Mouse (Mus musculus) hindbrain, postnatal 0 days (tissue): ENCODE measurements around the gene Polr1c. TPM values are rescaled to one million over a fixed set of nuclear protein-coding genes. Genes with fewer than 3 reads are reported as not detected.
A peak's percentile ranks its signal among the peaks of the same experiment; 100 is the strongest.

ENCODE experiments used
- ATAC-seq: fragments of 200-750 bp; cut with Nextera tagmentation; 2 replicates; pipeline ENCODE4 v1.8.0; 2017; ENCODE audit warnings: mild to moderate bottlenecking, moderate TSS enrichment, moderate library complexity
- DNase-seq: peaks from one replicate; pipeline ENCODE4 v3.0.0-alpha.2; 2015; ENCODE audit warnings: low spot score
- H3K27ac ChIP-seq: fragments of 300-500 bp; sonication (generic); 2 replicates; pipeline ENCODE4 v1.5.1; 2014; ENCODE audit warnings: mild to moderate bottlenecking
- H3K27me3 ChIP-seq: fragments of 300-500 bp; sonication (generic); 2 replicates; pipeline ENCODE4 v1.6.1; 2014; ENCODE audit warnings: low read length, mixed read lengths; ENCODE audit not compliant: insufficient read depth
- H3K36me3 ChIP-seq: fragments of 300-500 bp; sonication (generic); 2 replicates; pipeline ENCODE4 v1.6.1; 2014; ENCODE audit warnings: low read length, mixed read lengths; ENCODE audit not compliant: insufficient read depth
- H3K4me1 ChIP-seq: fragments of 300-500 bp; sonication (generic); 2 replicates; pipeline ENCODE4 v1.6.1; 2014; ENCODE audit warnings: antibody characterized with exemption, low read length, mixed read lengths; ENCODE audit not compliant: insufficient read depth
- H3K4me2 ChIP-seq: fragments of 300-500 bp; sonication (generic); 2 replicates; pipeline ENCODE4 v1.6.1; 2014; ENCODE audit warnings: low read depth, mild to moderate bottlenecking, low read length, moderate library complexity, mixed read lengths
- H3K4me3 ChIP-seq: fragments of 300-500 bp; sonication (generic); 2 replicates; pipeline ENCODE4 v1.5.1; 2014; ENCODE audit warnings: low read length
- H3K9ac ChIP-seq: fragments of 300-500 bp; sonication (generic); replicated peaks from 2 replicates; pipeline ENCODE4 v1.6.1; 2014; ENCODE audit warnings: mild to moderate bottlenecking, low read length, moderate library complexity, mixed read lengths
- H3K9me3 ChIP-seq: fragments of 300-500 bp; sonication (generic); 2 replicates; pipeline ENCODE4 v1.6.1; 2016; ENCODE audit warnings: low read length, mixed read lengths
- CTCF ChIP-seq: IDR thresholded peaks from 2 replicates; pipeline ENCODE4 v1.5.1; 2016; ENCODE audit warnings: antibody characterized with exemption, control low read depth, low read depth
- WGBS: fragments of 180-500 bp; shearing (Covaris S2); extraction: QIAGEN DNeasy Blood & Tissue Kit; methylation state at CpG from one replicate; pipeline ENCODE4 v1.1.7; 2014; 5-methylcytosine and 5-hydroxymethylcytosine counted together
- polyA plus RNA-seq: library from polyadenylated mRNA; unstranded; fragments of >200 nt; fragmentation: Nextera tagmentation; extraction: Ambion mirVana; gene quantifications from 2 replicates; pipeline ENCODE4 v1.2.1, GENCODE M21; 2015
- total RNA-seq: library from RNA; depleted of rRNA; stranded (reverse); fragments of >200 nt; gene quantifications from 2 replicates; pipeline ENCODE4 v1.2.3, GENCODE M21; 2014

Polr1c gene
- total and polyA plus RNA-seq, 2 experiments from 2014 or later: 58.7 to 61.1 TPM

DNA sequence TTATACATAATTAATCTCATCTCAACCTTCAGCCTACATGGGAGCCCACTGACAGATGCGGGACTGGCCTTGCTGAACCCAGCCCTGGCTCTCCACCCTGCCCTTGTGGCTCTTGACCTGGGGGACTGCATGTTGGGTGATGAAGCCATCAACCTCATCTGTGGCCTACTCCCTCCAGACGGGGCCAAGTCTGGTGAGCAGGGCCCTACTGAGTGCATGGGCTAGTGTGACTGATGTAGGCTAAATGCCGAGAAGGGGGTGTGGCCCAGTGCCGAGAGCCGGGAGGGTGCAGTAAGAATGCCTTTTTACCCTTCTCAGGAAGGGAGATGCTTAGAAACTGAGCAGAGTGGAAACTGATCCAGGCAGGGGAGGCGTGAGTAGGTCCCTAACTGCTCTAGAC lies 7.3 kb upstream of the Polr1c start:
- Histone ChIP-seq H3K27me3 (no peaks in the 10 kb centered on the region), H3K4me1 (peaks cover 13% of the 10 kb centered on the region), H3K4me3 (peak overlapping the region; percentile 78), H3K36me3 (peaks cover 45% of the 10 kb centered on the region), H3K9ac (peak overlapping the region; percentile 76; the same call in 1 of the 2 replicates), H3K4me2 (peak overlapping the region; percentile 97), H3K27ac (no peak overlapping the region), H3K9me3 (no peaks in the 10 kb centered on the region)
- DNase-seq: no peak
- 26% methylated on average over 6 of the region's 6 CpGs for WGBS
- ATAC-seq: no peak
- TF ChIP-seq CTCF: no peak

DNA sequence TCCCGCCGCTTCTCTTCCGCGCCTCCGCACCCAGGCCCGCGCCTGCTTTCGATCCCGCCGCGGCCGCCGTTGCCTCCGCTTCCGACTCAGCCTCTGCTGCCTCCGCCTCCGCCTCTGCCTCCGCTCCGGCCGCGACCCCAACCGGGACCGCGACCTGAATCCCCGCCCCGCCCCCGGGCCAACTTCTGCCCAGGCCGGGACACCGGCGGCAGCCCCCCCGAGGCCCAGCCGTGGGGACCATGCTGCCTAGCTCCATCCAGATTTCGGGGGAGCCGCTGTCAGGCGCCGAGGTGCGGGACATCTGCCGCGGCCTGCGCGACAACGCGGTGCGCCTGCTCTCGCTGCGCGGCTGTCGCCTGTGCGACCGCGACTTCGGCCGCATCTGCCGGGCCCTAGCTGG lies 6.3 kb upstream of the Polr1c start:
- under 1% methylated on average over 43 of the region's 54 CpGs for WGBS

DNA sequence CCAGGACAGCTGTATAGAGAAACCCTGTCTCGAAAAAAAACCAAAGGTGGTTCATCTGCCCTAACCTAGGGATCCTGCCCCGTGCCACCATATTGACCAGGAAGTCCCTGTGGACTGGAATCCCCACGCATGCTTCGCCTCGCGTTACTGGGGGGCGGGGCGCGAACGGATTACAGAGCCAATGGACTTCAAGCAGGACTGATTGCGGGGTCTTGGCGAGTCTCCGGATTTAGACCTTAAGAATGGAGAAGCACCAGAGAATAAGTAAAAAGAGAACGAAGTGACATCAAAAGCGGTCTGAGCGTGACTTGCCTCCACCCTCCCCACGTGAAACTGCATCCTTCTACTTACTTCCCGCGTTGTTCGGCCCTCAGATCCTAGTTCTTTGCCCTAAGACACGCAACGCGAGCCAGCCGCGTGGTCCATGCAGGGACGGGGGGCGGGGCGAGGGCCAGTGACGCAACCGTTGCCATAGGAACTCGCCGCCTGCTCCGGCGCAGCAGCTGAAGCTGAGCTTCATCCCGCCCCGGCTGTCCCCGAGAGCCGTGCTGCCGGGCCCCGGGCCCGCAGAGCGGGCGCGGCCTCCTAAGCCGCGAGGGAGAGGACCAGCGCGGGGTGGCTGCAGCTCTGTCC lies 5.7 kb upstream of the Polr1c start, which contains the start of gene Lrrc73:
Lrrc73 (plus strand) TSS at position 80 of the 633 bp plus-strand sequence.
- Histone ChIP-seq H3K36me3 (peaks cover 40% of the 10 kb centered on the region), H3K27ac (peak within 1 kb of the TSS; percentile 82), H3K9ac (peak within 1 kb of the TSS; percentile 76), H3K9me3 (no peaks in the 10 kb centered on the region), H3K4me3 (peak within 1 kb of the TSS; percentile 78), H3K27me3 (no peaks in the 10 kb centered on the region), H3K4me2 (peak within 1 kb of the TSS; percentile 97), H3K4me1 (peaks cover 21% of the 10 kb centered on the region)
- peak; percentile 87 for ATAC-seq
- TF ChIP-seq CTCF: no peak
- 2% methylated on average over 43 of the region's 48 CpGs for WGBS
- peak; percentile 95 for DNase-seq

More for the DNA sequence above, 6.3 kb upstream of the Polr1c start:
- Histone ChIP-seq H3K4me2 (peak overlapping the region; percentile 97), H3K27me3 (no peaks in the 10 kb centered on the region), H3K9ac (peak overlapping the region; percentile 76), H3K36me3 (peaks cover 41% of the 10 kb centered on the region), H3K9me3 (no peaks in the 10 kb centered on the region), H3K4me1 (peaks cover 15% of the 10 kb centered on the region), H3K4me3 (peak overlapping the region; percentile 78), H3K27ac (peak overlapping the region; percentile 82)
- TF ChIP-seq CTCF: no peak
- ATAC-seq (peak; percentile 30), DNase-seq (peak; percentile 42)

DNA sequence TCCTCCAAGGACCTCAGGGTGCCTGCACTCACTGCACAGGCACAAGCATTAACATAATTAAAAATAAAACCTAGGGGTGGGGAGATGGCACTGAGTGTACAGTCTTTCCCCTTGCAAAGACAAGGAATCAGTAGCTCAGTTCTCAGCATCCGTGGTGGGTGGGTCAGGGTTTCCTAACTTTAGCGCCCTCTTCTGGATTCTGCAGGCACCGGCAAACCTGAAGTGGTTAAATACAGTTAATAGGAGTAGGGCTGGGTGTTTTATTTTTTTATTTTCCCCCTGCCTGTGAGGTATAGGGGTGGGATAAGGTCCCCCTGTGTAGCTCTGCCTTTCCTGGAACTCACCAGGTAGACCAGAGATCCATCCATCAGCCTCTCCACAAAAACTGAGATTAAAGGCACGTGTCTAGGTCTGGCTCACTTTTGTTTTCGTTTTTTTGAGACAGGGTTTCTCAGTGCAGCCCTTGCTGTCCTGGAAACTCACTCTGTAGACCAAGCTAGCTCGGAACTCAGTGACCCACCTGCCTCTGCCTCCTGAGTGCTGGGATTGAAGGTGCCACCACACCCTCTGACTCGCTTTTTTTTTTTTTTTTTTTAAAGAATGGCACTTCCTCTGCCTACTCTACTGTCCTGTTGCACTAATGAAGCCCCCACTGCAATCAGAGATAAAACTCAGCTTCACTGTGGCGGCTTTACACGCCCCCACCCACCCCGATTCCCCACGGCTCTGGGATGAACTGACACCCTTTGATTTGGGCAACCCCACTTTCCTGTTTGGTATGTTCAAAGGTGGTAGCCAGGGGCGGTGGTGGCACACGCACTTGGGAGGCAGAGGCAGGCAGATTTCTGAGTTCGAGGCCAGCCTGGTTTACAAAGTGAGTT lies 5.0 kb upstream of the Polr1c start:
- H3K27me3 ChIP-seq: no peaks in the 10 kb centered on the region
- peak overlapping the region; percentile 97 for H3K4me2 ChIP-seq
- H3K9me3 ChIP-seq: no peaks in the 10 kb centered on the region
- H3K4me3 ChIP-seq: peak overlapping the region; percentile 78; the same call in 1 of the 2 replicates
- no peak overlapping the region for H3K9ac ChIP-seq
- peak overlapping the region; percentile 82 for H3K27ac ChIP-seq
- peaks cover 21% of the 10 kb centered on the region for H3K4me1 ChIP-seq
- peak; percentile 78 for DNase-seq
- H3K36me3 ChIP-seq: peaks cover 36% of the 10 kb centered on the region
- peak; percentile 67 for TF ChIP-seq CTCF
- ATAC-seq: 0 out of 2 replicates have a peak, but pooled peaks have one; percentile 0
- WGBS: 53% methylated on average over 14 of the region's 14 CpGs

DNA sequence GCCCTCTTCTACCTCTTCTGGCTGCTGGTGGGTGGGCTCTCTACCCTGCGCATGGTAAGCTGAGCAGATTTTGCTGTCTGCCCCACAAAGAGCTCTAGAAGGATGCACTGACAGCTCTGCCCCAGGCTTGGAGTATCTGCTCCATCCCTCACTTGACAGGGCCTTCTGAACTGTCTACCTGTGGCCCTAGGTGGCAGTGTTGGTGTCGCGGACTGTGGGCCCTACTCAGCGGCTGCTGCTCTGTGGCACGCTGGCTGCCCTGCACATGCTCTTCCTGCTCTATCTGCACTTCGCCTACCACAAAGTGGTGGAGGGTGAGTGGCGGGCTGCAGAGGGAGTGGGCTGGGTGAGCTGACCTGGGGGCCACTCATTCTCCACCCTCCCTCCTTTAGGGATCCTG lies 3.3 kb upstream of the Polr1c start:
- H3K27ac ChIP-seq: no peak overlapping the region
- H3K9me3 ChIP-seq: no peaks in the 10 kb centered on the region
- peak; percentile 20; the same call in 1 of the 2 replicates for TF ChIP-seq CTCF
- H3K9ac ChIP-seq: no peak overlapping the region
- H3K4me1 ChIP-seq: peaks cover 27% of the 10 kb centered on the region
- no peak overlapping the region for H3K4me3 ChIP-seq
- 79% methylated on average over 7 of the region's 7 CpGs for WGBS
- peaks cover 28% of the 10 kb centered on the region for H3K36me3 ChIP-seq
- H3K4me2 ChIP-seq: no peak overlapping the region
- no peaks in the 10 kb centered on the region for H3K27me3 ChIP-seq
- DNase-seq: no peak
- no peak for ATAC-seq

DNA sequence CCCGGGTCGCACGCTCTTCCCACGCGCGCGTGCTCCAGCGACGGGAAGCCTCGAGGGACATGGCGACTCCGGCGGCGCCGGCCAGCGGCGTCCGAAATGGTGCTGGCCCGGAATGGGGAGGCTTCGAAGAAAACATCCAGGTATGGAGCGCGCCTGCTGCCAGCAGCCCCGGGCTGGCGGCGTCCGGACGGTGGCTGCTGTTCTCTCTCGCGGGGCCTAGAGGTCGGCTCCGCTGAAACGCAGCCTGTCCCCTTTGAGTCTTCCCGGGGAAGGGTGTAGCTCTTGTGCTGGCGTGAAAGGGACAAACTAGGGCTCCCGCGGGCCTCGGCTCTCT lies 302 bp upstream of the Polr1c start:
- Histone ChIP-seq H3K36me3 (peaks cover 57% of the 10 kb centered on the region), H3K4me2 (peak overlapping the region; percentile 83), H3K4me1 (peaks cover 14% of the 10 kb centered on the region), H3K9me3 (no peaks in the 10 kb centered on the region), H3K4me3 (peak overlapping the region; percentile 91), H3K9ac (peak overlapping the region; percentile 98), H3K27me3 (no peaks in the 10 kb centered on the region), H3K27ac (peak overlapping the region; percentile 89)
- TF ChIP-seq CTCF: no peak
- ATAC-seq (no peak), DNase-seq (no peak)
- WGBS: 2% methylated on average over 37 of the region's 37 CpGs
